Mouse (Mus musculus) B cell, adult 2 months (primary cell): Measurements from ENCODE around the gene Mtfr1l.
A peak's percentile ranks its signal among the peaks of the same experiment; 100 is the strongest.

ENCODE experiments used
- DNase-seq, 2 experiments: peaks; one replicate each; pipeline ENCODE4 v3.0.0; 2022

Gene Mtfr1l

DNA sequence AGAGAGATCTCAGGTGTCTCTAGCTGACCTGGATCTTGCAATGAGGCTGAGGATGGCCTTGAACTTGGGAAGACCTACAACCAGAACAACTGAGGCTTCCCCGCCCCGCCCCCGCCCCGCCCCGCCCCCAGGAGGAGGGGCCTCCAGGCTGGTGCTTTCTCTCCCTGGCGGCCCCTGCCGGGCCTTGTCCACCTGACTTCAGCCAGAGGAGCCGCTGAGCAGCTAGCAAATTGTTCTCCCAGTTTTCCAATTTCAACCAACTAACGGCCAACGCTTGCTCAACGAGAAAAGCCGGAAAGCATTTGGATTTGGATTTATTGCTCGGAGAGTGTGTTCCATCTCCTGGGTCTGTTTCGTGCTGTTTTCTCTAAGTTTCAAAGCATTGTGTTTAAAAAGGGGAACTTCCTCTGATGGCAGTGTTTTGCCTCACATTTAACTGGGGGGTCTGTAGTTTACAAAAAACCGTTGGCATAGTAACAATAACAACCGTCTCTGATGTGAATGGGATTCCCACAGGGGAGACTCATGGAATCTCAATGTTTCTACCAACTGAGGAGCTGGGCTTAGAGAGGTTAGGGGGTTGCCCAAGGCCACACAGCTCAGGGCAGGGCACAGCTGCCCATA lies 22.6 kb upstream of the Mtfr1l start:
- DNase-seq: peak; percentile 76 to 78

DNA sequence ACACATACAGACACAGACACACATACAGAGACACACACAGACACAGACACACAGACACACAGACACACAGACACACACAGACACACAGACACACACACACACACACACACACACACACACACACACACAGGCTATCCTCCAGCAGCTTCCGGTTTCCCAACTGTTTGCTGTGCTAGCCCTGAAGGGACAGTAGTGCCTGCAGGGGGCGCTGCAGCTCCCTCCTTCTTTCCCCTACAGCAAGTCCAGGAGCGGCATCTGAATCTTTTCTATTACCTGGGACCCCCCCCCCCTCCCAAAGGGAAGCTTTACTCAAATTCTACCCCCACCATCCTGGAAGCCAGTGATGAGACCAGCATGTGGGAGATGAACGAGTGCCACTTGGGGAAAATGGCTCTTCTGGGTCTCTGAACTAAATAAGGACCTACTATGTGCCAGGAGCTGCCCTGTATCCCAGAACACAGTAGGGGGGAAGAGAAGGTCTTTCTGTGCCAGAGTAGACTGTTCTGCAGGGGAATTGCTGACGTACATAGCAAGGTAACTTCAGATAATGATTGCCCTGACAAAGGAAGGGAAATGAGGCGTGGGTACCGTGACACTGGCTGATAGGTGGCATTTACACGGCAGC lies 20.9 kb upstream of the Mtfr1l start:
- DNase-seq: peak; percentile 55 to 63

GRCm38 (mm10) chr4:134553631-134554030 lies 18.4 kb upstream of the Mtfr1l start:
- no peak for DNase-seq

- DNase-seq: peak; percentile 21 to 31
These were observed 16.5 kb upstream of the Mtfr1l start, which contains the start of gene Selenon for GRCm38 (mm10) chr4:134551494-134552316. Gene Selenon (minus strand): TSS chr4:134552166.

DNA sequence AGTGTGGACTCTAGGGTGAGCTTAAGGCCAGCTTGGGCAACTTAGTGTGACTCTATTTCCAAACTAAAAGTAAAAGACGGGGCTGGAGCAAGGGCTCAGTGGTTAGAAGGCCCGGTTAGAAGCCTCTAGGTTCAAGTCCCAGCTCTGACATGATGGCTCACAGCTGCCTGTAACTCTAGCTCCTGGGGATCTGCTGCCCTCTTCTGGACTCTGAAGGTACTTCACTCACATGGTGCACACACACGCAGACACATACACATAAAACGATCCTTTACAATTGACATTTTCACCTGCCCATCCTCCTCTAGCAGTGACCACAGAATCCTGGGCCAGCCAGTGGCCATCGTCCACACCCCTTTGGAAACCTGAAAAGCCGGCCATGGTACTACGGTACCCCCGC lies 14.7 kb upstream of the Mtfr1l start:
- DNase-seq: no peak

DNA sequence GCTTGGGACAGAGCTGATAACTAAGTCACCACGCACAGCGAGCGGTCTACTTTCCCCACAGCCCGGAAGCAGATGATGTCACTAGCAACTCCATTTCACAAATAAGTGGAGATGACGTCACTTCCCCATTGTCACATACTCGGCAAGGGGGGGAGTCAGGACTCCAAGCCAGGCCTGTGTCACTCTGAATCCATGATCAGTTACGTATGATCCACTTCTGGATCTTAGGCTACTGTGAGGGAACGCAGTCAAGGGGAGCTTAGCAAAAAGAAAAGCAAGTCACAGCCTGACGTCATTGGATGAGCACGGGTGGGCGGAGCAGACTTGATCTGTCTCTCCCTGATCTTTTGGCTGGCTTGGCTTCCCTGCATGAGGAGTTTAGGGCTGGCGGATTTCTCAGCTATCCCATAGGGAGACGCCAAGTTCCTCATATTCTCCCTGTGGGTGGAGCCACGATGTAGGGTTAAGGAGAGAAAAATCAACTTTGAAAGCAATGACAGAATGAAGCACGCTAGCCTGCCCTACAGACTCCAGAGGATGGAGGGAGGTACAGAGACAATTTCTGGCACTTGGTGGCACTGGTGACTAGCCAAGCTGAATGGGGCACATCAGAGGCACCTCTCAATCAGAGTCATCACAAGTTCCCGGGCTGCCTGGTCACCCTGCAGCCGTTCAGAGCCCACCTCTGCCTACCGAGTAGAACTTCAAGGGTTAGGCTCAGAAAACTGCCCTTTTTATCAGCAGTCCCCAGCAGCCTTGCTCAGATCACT lies 13.2 kb upstream of the Mtfr1l start:
- DNase-seq: peak; percentile 14 to 26

GRCm38 (mm10) chr4:134546814-134547705 lies 11.9 kb upstream of the Mtfr1l start:
- no peak for DNase-seq

DNA sequence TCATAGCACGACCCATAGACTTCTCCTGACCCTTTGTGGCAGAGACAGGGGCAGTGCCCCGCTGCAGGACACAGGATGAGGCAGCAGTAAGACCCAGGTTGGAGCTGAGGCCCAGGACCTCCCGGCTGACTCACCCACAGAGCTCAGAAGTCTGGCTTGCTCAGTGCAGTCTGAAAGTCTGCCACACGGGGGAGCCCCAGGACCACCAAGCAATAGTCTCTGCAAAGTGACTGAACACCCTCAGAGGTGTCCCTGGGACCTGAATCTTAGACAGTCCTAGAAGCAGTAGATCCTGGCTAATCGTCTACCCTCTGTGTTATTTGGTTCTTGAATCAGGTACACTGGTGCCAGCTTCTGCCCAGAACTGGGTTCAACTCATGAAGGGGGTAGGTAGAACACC lies 8.1 kb upstream of the Mtfr1l start:
- DNase-seq: peak; percentile 98 to 99

DNA sequence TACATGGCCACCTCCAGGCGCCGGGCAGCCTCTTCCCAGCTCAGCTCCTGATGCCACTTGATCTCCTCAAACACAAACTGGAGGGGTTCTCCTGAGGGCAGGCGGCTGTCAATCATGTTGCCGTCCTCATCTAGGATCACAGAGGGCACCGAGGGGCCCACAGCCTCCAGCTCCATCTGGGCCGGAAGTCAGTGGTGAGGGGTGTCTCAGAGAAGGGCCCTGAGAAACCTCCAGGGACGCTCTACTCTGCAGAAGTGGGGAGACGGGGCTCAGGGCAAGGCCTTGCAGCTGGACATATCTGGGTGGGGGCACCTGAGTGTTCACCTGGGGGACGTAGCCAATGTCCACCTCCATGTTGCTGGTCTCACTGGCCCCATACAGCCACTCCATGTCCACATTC lies 7.5 kb upstream of the Mtfr1l start:
- DNase-seq: no peak

GRCm38 (mm10) chr4:134538997-134539580 lies 3.9 kb upstream of the Mtfr1l start:
- DNase-seq: no peak

GRCm38 (mm10) chr4:134535787-134536151 lies 582 bp upstream of the Mtfr1l start:
- no peak for DNase-seq

DNA sequence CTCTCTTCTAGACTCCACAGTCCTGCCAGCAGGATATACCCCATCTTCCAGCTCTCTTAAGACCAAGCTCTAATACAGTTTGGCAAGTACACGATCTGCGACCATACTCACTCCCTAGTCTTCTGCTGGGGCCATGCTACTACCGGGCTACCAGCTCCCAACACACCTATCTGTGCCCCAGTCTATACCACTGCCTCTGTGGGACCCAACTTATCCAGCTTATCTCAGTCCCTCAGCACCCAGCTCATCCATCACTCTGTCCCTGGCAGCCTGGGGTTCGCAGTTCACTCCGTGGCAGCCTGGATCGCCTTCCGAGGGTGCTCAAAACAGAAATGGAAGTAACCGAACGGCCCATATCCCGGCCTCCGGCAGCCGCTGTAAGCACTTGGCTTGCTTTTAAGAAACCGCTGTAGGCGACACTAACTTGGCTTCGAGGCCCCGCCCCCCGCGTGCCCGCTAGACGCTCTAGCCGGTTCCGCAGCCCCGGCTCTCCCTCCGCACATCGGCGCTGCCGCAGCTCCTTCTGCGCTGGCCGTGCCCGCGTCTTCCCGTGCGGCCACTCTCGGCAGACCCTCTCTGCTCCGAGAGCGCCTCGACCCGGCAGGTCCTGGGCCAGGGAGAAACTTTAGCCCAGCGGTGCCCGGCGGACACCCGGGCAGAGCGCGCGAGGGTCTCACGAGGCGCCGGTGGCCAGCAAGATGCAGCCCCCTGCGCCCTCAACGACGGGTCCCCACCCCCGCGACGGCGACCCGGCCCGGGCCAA lies 882 bp downstream of the Mtfr1l start:
- DNase-seq: peak; percentile 79 to 80

DNA sequence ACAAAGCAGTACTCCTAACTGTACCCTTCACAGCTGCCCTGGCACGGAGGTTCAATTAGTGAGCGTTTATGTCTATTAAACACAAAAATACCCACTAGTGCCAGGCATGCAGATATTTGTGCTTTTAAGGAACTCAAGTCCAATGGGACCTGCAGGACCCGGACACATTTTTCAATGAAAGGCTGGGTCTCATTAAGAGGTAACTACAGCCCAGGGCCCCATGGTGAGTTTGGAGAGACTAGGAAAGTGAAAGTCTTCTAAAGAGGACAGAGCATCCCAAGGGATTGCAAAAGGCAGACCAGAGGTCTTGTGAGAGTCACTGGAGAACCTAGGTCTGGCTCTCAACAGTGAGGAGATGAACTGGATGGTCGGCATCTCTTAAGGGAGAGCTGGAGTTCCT lies 1.8 kb downstream of the Mtfr1l start:
- no peak for DNase-seq

DNA sequence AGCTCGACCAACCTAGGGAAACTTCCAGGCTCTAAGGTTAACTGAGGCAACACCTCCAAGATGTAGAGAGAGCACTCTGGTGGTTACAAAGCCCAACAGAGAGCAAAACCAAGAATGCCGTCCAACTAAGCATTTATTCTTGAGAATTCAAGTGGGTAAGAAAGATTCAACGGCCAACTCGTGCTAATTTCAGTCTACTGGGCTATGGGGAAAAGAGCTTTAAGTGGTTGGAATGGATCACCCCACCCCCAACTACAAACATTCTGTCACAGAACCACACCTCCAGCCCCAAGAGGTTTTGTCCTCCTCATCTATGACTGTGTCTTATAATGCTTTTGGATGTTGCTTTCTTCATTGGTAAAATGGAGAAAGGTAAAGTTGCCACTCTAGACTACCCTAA lies 2.3 kb downstream of the Mtfr1l start:
- no peak for DNase-seq

DNA sequence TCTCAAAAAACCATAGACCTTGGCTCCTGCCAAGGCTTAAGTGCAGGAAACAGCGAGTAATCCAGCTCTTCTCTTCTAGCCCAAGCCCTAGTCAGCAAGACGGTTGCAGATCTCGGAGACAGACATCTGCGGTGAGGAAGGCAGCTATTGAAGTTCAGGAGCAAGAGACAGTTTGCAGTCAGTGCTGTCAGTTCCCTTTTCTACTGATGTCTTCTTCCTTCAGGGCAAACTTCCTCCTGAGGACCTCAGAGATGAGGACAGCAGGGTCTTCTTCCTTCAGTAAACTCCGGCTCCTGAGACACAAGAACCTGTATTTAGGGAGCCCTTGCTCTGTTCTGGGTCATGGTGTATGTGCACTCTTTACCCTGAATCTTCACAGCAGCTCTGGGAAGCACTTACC lies 9.0 kb downstream of the Mtfr1l start:
- DNase-seq: no peak

DNA sequence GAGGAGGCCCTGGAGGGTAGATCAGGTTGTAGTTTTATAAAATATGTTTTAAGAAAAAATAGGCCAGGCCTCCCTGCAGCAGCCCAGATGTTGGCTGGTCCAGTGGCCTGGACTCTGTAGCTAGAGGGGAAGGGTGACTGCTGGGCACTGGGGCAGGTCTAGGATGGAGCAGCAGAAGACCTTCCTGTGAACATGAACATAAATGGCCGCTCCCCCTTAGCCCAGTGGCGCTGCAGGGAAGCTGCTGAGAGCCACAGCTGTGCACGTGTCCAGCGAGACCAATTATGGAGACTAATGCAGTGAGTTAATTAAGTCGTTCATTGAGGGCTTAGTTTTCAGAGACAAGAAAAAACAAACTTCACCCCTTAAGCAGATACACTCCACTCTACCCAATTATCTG lies 9.4 kb downstream of the Mtfr1l start:
- no peak for DNase-seq

GRCm38 (mm10) chr4:134523447-134523846 lies 11.7 kb downstream of the Mtfr1l start:
- no peak for DNase-seq

DNA sequence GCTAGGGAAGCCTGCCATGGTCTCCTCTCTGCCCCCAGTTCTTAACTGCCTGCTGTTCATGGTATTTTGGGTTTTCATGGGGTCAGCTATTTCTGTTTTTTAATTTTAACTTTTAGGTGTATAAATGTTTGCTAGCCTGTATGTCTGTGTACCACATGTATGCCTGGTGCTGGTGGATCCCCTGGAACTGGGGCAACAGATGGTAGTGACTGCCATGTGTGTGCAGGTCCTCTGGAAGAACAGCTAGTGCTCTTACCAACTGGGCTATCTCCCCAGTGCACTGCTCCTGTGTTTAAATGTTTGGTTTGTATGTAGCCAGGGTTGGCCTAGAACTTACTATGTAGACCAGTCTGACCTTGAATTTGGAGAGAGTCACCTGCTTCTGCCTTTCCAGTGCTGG lies 15.9 kb downstream of the Mtfr1l start:
- no peak for DNase-seq

DNA sequence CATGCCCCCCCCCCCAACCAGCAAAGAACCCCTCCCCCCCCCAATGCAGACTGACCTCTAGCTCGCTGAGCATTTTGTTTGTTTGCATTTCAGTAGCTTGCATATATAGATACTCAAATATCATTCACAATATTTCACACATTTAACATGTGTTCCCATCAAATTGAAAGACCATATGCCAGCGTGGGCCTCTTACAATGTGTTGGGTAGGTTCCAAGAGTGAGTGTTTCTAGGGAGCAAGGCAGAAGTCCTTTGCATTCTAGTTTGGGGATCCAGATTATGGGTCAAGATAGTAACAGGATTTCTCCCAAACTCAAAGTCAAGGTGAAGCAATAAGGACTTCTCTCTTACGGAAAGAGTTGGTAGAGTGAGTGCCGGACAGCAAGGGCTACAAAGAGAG lies 16.6 kb downstream of the Mtfr1l start:
- no peak for DNase-seq

- DNase-seq: no peak
These were observed 17.5 kb downstream of the Mtfr1l start for GRCm38 (mm10) chr4:134517719-134518118.

DNA sequence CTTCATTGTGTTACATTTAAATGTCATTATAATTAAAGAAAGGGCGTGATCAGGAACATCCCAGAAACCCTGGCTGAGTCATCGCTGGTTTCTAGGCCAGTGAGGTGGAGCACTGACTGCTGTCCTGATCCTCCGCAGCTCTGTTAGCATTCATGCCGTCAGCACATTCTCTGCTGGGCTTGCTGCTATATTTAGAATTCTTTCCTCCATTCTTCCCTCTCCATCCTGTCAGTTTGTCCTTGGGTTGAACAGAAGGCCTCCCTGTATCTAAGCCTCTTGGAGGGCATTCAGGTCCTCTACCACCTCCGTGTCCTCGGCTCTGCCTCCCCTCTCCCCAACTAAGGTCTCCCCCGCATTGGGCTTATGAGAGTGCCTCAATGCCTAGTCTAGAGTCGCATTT lies 18.2 kb downstream of the Mtfr1l start:
- DNase-seq: no peak
